Mouse (Mus musculus) adipocyte (in vitro differentiated cells): ENCODE measurements around the gene Gm10408.
"Not testable (repeated sequence)": the region's sequence is repeated elsewhere in the genome, so short reads cannot be mapped to it uniquely, and the experiment has no call there.

ENCODE experiments used
- DNase-seq: peaks from one replicate; pipeline ENCODE4 v3.0.0-alpha.2; 2016; ENCODE audit warnings: low spot score

Gm10408 gene

DNA sequence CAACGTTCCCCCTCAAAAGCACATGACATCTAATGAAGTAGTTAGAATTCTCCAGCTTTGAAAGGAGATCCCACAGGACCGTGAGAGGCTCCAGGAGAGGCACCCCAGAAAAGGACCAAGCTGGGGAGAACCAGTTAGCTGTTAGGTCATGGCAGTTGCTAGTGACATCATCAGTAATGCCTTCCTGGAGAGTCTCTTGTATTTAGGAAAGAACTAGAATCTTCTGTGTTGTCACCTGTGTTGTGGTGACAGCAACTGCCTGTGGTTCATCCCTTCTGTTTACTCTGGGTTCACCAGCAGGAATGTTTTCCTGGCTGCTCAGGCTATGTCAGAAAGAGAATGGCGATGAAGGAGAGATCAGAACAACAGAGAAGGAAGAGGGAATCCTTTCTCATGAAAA, at the start of gene Gm10408:
Gene Gm10408 (plus strand): TSS at position 301 of the 400 bp plus-strand sequence.
- not testable (repeated sequence) for DNase-seq

DNA sequence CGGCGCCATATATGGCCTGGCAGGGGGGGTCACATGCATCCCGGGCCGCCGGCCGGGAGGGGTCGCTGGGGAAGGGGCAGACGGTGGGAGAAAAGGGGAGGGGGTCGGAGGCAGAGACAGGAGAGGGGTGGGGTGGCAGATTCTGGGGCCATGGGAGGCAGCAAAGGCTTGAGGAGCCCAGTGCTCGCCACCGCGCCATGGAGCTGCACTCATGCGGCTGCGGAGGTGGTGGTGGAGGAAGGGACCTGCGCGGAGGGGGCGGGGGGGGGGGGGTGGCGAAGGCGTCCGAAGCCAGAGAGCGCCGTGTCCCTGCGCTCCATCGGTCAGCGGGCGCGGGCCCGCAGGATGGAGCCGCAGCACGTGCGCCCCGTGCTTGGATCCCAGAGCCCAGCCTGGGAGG, 36.9 kb upstream of the Gm10408 start, which contains the start of gene Gm10409:
Gene Gm10409 (plus strand): TSS at position 301 of the 400 bp plus-strand sequence.
- DNase-seq = not testable (repeated sequence)

DNA sequence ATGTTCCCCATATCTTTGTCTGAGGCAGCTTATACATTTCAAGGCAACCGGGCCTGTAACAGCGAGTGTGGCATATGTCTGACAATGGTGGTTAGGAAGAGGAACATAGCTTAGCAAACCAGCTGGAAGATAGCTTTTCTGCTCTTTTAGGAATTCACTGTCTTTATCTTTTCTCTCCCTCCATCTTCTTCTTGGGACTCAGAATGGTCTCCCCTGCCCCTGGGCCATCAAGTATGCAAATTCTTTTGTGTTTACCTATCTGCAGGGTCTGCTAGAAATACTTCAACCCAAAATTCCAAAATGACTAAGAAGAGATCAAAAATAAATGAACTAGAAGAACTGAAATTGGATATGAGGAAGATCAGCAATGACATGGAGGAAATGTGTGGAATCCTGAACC, 21.4 kb upstream of the Gm10408 start, which contains the start of gene Gm3005:
Gene Gm3005 (plus strand): TSS at position 301 of the 400 bp plus-strand sequence.
- not testable (repeated sequence) for DNase-seq
